Mouse (Mus musculus) olfactory bulb, adult 2 months (tissue): Measurements from ENCODE around the gene Olfr651.

Experiments
- CTCF ChIP-seq: fragments of 200-500 bp; IDR thresholded peaks from 2 replicates; pipeline ENCODE4 v1.5.1; 2012; ENCODE audit warnings: low read depth, mild to moderate bottlenecking, low read length, moderate library complexity; ENCODE audit not compliant: insufficient read depth
- POLR2A ChIP-seq: fragments of 200-500 bp; IDR thresholded peaks from 2 replicates; pipeline ENCODE4 v1.6.1; 2012; ENCODE audit warnings: mild to moderate bottlenecking, low read depth, low read length, moderate library complexity; ENCODE audit not compliant: insufficient read depth

GRCm38 (mm10) chr7:104577014-104577413 is 27.1 kb downstream of the Olfr651 start, which contains the start of gene Olfr653:
- TF ChIP-seq CTCF: no peak
- no peak for TF ChIP-seq POLR2A
